Mouse (Mus musculus) left cerebral cortex, postnatal 14 days (tissue): ENCODE data around the gene Ccdc174. TPM values are rescaled to one million over a fixed set of nuclear protein-coding genes. Genes with fewer than 3 reads are reported as not detected.

ENCODE experiments used
- DNase-seq, 2 experiments: peaks; one replicate each; pipeline ENCODE4 v3.0.0; 2021 to 2022; ENCODE audit warnings: low spot score in 2 of 2, mixed read lengths in 1 of 2
- intact Hi-C: fragments of 180-260 bp; cut with DNase I; formaldehyde crosslinking; loops from one replicate; pipeline ENCODE4 v1.15.1; 2025
- long read RNA-seq, 2 experiments: library from polyadenylated mRNA; stranded (forward); transcript quantifications; one replicate each; pipeline ENCODE4 v2.0.0; 2021
- total RNA-seq, 2 experiments: library from RNA; stranded (reverse); gene quantifications; 2 replicates each; pipeline ENCODE4 v1.2.3; 2021

The Ccdc174 gene
- total RNA-seq: 10 to 100 TPM; 19.5 to 21.3 TPM
- long read RNA-seq, experiment 1, transcript Ccdc174-201 (11 exons, 1,752 nt): major isoform, 29 of 31 reads
- long read RNA-seq, experiment 1, partial matches to known transcripts: 0 of 31 reads
- long read RNA-seq, experiment 1, other reads (novel, unspliced or antisense): 2 of 31 reads
- long read RNA-seq, experiment 2, transcript Ccdc174-201 (11 exons, 1,752 nt): major isoform, 25 of 25 reads
- long read RNA-seq, experiment 2, partial matches to known transcripts: 0 of 25 reads
- long read RNA-seq, experiment 2, other reads (novel, unspliced or antisense): 0 of 25 reads

DNA sequence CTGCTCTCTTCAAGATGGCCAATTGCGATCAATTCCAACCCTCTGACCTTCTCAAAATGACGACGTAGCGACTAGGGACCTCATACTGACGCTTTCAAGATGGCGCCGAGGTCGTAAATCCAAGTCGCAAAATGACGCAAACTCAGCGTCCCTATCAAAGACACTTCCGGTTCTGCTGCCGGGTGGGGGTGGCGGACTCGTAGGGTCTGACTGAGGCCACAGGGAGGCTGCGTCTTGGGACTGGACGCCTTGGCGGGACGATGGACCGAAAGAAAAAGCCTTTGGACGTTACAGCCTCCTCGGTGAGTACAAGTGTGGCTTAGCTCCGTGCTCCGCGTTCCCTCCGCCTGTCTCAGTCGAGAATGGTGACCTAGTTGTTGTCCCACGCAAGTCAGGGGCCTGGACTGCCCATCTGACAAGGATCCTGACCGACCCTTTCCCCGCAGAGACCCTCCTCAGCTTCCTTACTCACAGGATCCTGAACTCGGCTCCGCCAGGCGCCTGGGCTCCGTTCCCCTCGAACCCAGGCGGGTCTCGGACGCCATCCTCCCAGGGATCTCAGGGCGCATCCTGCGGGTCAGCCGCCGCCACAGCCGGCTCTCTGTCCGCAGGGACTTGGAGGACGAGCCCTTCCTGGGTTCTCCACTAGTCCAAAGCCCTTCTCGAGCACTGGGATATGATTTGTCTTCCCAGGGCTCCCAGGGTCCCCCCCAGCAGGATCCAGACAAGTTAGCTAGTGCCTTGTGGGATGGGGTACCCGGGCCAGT lies at the start of gene Ccdc174:
Ccdc174 (plus strand) TSS at position 169 of the 767 bp plus-strand sequence.
- intact Hi-C loops: no loop called here

DNA sequence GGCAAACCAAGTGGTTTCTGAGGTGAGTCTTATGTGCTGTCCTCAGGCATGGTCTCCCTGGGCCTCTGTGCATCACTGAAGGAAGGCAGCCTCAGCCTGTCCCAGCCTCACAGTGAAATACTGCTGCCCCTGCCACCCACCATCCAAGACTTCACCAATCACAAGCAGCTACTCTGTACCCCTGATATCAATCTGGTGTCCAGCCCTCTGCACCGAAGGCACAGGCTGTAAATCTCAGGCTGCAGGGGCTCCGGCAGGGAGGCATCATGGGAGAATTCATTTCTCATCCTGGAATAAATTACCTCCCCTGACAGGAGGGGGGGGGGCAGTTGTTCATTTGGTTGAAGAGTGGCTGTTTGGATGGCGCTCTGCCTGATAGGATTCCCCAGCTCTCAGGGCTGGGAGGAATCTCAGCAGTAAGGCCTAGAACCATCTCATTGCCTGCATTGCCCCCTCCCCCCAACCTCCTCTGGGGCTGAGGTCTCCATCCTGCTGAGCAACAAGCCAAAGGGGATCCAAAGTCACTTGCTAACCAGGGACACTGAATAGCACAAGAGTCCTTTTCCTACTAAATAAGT lies 44.9 kb upstream of the Ccdc174 start:
- no peak for DNase-seq
- intact Hi-C loops: no loop called here

More for the DNA sequence above, at the start of gene Ccdc174:
- peak; percentile 95 to 97 for DNase-seq

DNA sequence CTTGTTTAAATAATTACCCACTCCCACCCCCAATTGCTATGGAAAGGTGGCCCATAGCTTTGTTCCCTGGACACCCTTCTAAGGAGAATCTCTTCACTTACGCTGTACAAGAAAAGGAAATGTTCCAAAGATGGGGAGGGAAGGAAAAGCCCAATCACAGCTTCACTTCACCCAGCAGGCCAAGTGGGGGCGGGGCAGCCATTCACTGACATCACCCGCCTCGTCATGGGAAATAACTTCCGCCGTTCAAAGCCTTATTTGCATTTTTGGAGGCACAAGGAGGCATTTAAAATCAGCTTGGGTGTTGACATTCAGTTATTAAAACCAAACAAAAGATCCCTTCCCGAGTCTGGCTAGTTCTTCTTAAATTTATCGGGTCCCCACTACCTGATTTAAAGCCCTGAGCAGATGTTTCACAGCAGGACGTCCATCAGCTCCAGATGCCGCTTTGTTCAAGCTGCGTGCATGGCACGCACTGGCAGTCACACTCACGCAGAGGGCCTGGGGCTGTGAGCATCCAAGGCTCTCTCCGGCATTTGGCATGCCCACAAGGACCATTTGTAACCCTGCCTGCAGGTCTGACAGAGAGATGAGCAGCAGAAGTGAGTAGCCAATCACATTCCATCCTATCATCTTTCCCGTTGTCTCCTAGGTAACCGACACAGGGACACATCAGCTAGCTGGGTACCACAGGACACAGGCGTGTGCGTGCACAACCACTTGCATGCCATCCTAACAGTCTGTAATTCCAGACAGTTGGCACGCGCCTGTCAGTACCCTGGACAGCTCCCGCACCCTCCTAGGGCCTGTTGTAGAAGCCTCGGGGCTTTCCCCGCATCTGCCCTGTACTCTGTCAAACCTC lies 38.6 kb upstream of the Ccdc174 start:
- intact Hi-C loops: no loop called here
- DNase-seq: peak; percentile 78 to 88

DNA sequence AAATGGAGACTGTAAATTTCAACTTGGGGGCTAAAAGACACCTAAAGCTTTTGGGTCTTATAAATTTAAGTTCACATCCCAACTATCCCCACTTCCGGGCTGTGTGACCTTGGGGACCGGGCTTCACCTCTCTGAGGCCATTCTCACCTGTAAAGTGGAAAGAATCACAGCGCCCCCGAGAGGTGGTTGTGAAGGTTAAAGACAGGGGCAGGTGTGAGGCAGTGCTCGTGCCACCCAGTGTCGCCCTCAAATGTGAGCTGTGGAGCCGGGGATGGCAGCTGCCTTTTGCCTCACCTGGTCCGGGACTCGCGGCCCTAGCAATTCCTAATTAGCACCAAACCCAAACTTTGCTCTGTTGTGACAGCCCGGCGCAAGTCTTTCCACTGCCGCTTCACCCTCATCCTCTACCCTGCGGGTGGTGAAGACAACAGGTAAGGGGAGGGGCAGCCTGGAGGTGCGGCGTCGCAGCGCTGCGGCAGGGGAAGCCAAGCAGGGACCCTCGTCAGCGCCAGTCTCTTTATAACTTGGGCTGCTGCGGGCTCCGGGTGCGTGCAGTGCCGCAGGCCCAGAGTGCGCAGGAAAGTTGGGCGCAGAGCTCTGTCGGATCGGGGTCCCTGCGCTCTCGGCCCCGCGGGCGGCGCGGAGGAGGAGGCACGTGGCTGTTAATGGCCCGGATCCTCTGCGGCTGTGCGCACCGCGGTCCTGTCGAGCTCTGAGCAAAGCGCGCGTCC lies 34.8 kb upstream of the Ccdc174 start:
- no peak for DNase-seq
- intact Hi-C loops: no loop called here

DNA sequence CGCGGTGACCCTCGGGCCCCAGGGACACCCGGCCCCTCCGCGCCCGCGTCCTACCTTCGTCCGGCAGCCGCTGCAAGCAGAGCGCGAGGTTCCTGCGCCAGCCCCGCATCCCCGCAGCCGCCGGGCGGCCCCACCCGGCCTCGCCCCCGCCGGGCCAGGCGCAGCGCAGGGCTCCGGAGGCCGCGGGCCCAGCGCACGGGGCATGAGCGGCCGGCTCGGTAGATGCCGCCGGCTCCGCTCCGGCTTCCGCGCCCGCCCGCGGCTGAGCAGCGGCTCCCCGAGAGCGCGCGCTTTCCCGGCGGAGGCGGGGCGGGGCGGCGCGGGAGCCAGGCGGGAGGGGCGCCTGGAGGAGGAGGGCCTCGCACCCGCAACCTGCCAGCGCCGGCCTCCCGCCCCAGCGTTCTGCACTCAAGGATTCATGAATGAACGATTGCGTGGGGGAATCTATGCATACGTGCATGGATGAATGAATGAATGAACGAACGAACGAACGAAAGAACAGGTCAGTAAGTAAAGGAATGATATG lies 34.2 kb upstream of the Ccdc174 start:
- intact Hi-C loops: no loop called here
- peak in 1 of 2 experiments; percentile 34 for DNase-seq

- DNase-seq: peak; percentile 38 to 43
- intact Hi-C loops: loop anchor here (2.0 kb wide), 1 partner anchor 76 kb away; no protein-coding TSS in a partner anchor
Measured at GRCm38 (mm10) chr6:91852550-91852949, 25.3 kb upstream of the Ccdc174 start.

DNA sequence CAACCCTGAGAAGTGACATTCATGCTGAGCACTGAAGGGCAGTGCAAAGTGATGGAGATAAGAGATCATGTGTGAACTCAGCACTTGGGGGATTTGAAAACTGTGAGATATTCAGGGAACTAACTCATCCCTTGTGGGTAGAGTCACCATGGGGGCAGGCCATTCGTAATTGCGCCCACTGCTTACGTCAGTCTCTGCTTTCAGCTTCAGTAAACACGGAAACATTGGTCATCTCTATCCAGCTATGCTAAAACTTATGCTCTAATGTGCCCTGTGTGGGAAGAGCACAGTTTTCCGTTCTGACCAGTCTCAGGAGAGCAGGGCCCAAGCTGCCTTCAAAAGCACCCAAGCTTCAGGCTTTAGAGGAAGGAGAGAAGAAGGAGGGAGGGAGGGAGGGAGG lies 19.5 kb upstream of the Ccdc174 start:
- intact Hi-C loops: no loop called here
- no peak for DNase-seq

GRCm38 (mm10) chr6:91862848-91863247 lies 15.0 kb upstream of the Ccdc174 start:
- intact Hi-C loops: loop anchor here (10.0 kb wide), 1 partner anchor 288 kb away; no protein-coding TSS in a partner anchor
- DNase-seq: no peak

DNA sequence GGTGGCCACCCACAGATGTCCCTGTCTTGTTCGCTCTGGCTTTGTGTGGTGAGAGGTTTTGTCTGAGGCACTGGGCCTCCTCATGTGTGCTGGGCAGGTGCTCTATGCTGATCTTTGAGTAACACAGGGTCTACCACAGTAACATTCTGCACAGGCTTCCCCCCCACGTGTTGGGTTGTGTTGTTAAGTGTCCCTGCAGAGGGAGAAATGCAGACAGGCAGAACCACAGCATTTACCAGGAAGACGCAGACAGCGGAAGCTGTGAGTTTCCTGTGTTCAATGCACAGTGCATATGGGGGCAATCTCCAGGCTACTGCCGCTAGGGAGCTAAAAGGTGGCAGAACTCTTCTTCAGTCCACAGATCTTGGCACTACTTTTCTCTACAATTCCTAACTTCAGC lies 13.3 kb upstream of the Ccdc174 start:
- no peak for DNase-seq
- intact Hi-C loops: loop anchor here (10.0 kb wide), 1 partner anchor 290 kb away; no protein-coding TSS in a partner anchor

GRCm38 (mm10) chr6:91865601-91866000 lies 12.3 kb upstream of the Ccdc174 start:
- intact Hi-C loops: loop anchor here (10.0 kb wide), 1 partner anchor 291 kb away; no protein-coding TSS in a partner anchor
- peak; percentile 29 to 69 for DNase-seq

DNA sequence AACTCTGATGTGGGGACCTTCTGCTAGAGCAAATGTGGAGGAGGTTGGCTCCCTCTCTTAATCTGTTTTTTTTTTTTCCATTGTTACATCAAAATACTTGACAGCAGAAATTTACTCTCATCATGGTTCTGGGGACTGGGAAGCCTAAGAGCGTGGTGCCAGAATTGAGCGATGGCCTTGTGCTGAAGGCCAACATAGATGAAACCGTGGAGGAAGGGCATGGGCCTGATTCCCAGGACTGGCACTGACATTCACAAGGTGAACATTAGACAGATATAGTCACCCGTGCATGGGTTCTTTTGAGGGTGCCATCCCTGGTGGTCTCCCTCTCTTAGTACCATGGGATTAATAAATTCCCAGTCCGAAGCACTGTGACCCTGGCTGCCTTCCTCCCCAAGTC lies 9.8 kb upstream of the Ccdc174 start:
- intact Hi-C loops: loop anchor here (10.0 kb wide), 1 partner anchor 293 kb away; no protein-coding TSS in a partner anchor
- no peak for DNase-seq

GRCm38 (mm10) chr6:91872781-91873180 lies 5.1 kb upstream of the Ccdc174 start:
- DNase-seq: no peak
- intact Hi-C loops: no loop called here

DNA sequence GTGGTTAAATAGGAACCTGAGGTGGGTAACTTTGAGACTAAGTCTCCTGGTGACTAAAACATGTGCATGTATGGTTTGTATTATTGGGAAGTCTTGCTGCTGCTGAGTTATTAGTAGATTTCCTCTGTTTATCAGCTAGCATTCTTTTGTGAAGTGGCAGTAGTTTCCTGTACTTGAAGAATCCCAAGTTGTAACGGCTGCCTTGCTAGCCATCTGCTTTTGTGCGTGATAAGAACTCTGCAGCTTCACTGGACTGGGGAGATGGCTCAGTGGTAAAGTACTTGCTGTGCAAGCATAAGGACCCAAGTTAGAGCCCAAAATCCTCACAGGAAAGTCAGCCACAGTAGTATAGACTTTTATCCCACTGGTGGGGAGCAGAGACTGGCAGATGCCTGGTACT lies 6.0 kb downstream of the Ccdc174 start:
- intact Hi-C loops: loop anchor here (10.0 kb wide), 1 partner anchor 301 kb away; the partner anchor contains the start of gene Mrps25
- no peak for DNase-seq

- intact Hi-C loops: loop anchor here (10.0 kb wide), 1 partner anchor 295 kb away; the partner anchor contains the start of gene Mrps25
- no peak for DNase-seq
Measured at GRCm38 (mm10) chr6:91889255-91889906, 11.5 kb downstream of the Ccdc174 start.

GRCm38 (mm10) chr6:91890615-91891014 lies 12.8 kb downstream of the Ccdc174 start:
- DNase-seq: no peak
- intact Hi-C loops: no loop called here

GRCm38 (mm10) chr6:91891776-91892175 lies 13.9 kb downstream of the Ccdc174 start:
- DNase-seq: no peak
- intact Hi-C loops: no loop called here

DNA sequence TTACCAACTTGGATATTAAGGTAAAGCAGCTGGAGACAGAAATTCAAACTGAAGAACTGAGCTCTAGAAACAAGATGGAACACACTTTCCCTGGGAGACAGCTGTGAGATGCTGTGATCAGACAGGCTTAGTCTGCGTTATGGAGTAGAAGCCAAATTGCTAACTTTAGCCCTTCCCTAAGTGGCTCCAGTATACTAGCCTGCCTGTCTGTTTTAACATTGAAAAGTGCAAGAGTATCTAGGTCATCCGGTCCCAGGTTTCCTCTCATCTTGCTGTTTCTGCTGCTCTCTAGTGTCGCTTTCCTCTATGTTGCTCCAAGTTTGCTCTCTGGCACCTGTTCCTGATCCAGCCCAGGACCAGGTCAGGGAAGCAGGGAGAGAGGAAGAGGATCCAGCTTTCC lies 18.9 kb downstream of the Ccdc174 start:
- DNase-seq: no peak
- intact Hi-C loops: no loop called here

- intact Hi-C loops: loop anchor here (1.0 kb wide), 1 partner anchor 166 kb away; no protein-coding TSS in a partner anchor
Measured at GRCm38 (mm10) chr6:91901505-91901904, 23.7 kb downstream of the Ccdc174 start.

More at GRCm38 (mm10) chr6:91901505-91901904, 23.7 kb downstream of the Ccdc174 start:
- DNase-seq: peak; percentile 80 to 87
